Mouse (Mus musculus) layer of hippocampus, adult 2 months (tissue): ENCODE data around the gene Dusp7. TPM values are rescaled to one million over a fixed set of nuclear protein-coding genes. Genes with fewer than 3 reads are reported as not detected.

ENCODE experiments used
- DNase-seq, 2 experiments: peaks; one replicate each; pipeline ENCODE4 v3.0.0; 2022; ENCODE audit warnings: low spot score in 2 of 2
- H3K27ac ChIP-seq: fragments of 200-600 bp; 2 replicates; pipeline ENCODE4 v1.8.1; 2022
- H3K4me3 ChIP-seq: fragments of 200-600 bp; 2 replicates; pipeline ENCODE4 v1.8.1; 2022; ENCODE audit warnings: mild to moderate bottlenecking
- CTCF ChIP-seq: fragments of 200-600 bp; conservative IDR thresholded peaks from 2 replicates; pipeline ENCODE4 v1.8.1; 2022; ENCODE audit warnings: antibody characterized with exemption, mild to moderate bottlenecking, moderate library complexity
- total RNA-seq, 2 experiments: library from RNA; stranded (reverse); gene quantifications; 2 replicates each; pipeline ENCODE4 v1.2.3; 2021

Gene Dusp7
- total RNA-seq, 2 experiments from 2014 or later = 81.7 to 93.2 TPM

- TF ChIP-seq CTCF = no peak
- Histone ChIP-seq H3K27ac (no peak overlapping the region), H3K4me3 (no peak overlapping the region)
- DNase-seq = no peak
These were observed 27.7 kb upstream of the Dusp7 start for GRCm38 (mm10) chr9:106340501-106341312.

GRCm38 (mm10) chr9:106341313-106341686, 27.1 kb upstream of the Dusp7 start:
- TF ChIP-seq CTCF = no peak
- DNase-seq = no peak
- Histone ChIP-seq H3K4me3 (no peak overlapping the region), H3K27ac (no peak overlapping the region)

DNA sequence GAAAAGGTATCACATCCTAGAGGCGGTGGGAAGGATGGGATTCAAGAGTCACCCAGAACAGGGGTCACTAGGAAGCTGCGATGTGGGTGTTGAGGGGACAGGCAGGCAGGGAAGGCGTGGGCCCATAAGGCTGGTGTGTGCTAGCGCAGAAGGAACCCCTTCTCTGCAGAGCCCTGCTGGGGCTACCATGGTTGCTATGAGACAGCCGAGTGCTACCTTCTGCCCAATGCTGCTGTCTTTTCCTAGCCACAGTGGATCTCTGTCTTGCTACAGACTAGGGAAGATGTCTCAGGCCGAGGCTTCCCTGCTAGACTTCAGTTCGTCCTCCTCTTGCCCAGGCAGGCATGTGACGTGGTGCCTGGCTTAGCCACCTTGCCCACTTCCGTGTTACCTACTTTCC, 25.9 kb upstream of the Dusp7 start:
- peak overlapping the region; percentile 74 for H3K27ac ChIP-seq
- no peak overlapping the region for H3K4me3 ChIP-seq
- DNase-seq = peak in 1 of 2 experiments; percentile 38
- no peak for TF ChIP-seq CTCF

- Histone ChIP-seq H3K4me3 (no peak overlapping the region), H3K27ac (peak overlapping the region; percentile 43)
- no peak for TF ChIP-seq CTCF
- peak; percentile 42 for DNase-seq
These were observed 23.3 kb upstream of the Dusp7 start for GRCm38 (mm10) chr9:106345167-106345566.

DNA sequence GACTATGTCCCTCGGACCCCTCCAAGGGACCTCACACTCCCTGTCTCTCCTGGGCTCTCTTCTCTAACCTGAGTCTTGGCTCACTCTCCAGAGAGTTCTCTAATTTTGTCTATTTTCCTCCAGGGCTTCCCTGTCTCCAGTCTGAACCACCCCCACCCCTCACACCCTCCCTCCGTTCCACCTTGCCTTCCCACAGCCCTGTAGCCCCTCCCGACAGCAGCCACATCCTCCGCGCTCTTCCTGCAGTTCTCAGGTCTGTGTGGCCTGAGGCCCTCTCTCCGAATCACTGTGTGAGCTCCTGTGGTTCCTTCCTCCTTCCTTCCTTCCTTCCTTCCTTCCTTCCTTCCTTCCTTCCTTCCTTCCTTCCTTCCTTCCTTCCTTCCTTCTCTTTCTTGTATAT, 22.8 kb upstream of the Dusp7 start:
- TF ChIP-seq CTCF = no peak
- Histone ChIP-seq H3K27ac (peak overlapping the region; percentile 43; the same call in 1 of the 2 replicates), H3K4me3 (no peak overlapping the region)
- DNase-seq = no peak

DNA sequence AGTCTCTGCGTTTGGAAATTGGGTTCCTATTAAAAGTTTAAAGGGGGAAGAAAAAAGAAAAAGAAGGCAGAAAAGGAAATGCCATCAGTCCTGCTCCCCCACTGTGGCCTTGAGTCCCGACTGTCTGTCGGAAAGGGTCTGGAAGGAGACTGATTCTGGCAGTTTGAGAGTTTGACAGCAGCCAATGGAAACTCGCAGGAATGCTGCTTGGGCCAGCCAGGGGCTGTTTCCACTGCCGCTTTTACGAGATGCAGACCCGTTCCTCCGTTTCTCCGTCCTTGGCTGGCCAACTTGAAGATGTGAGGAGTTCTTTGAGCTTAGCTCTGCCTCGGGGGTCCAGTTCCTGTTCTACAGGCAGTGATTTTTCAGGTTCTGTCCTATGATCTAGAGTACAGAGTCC, 20.2 kb upstream of the Dusp7 start:
- no peak overlapping the region for H3K27ac ChIP-seq
- no peak for TF ChIP-seq CTCF
- H3K4me3 ChIP-seq = no peak overlapping the region
- no peak for DNase-seq

DNA sequence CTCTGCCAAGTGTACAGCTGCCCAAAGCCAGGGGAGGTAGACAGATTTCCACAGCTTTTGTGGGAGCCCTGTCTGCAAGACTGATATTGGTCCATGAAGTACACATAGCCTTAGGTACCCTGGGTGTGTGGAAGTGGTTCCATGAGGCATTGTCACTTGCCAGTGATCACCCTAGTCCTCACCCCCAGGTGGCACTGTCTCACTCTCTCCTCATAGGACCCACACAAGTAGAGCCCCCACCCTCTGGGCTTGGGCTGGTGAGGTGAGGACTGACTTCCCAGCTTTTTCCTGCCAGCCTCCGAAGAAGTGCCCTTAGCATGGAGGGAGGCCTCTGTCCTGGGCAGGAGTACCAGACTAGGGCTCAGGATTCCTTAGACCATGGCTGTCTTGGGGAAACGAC, 19.4 kb upstream of the Dusp7 start:
- Histone ChIP-seq H3K27ac (no peak overlapping the region), H3K4me3 (no peak overlapping the region)
- DNase-seq = peak in 1 of 2 experiments; percentile 57
- peak; percentile 76 for TF ChIP-seq CTCF

GRCm38 (mm10) chr9:106351178-106351577, 17.3 kb upstream of the Dusp7 start:
- TF ChIP-seq CTCF = peak; percentile 54
- DNase-seq = no peak
- Histone ChIP-seq H3K4me3 (no peak overlapping the region), H3K27ac (no peak overlapping the region)

DNA sequence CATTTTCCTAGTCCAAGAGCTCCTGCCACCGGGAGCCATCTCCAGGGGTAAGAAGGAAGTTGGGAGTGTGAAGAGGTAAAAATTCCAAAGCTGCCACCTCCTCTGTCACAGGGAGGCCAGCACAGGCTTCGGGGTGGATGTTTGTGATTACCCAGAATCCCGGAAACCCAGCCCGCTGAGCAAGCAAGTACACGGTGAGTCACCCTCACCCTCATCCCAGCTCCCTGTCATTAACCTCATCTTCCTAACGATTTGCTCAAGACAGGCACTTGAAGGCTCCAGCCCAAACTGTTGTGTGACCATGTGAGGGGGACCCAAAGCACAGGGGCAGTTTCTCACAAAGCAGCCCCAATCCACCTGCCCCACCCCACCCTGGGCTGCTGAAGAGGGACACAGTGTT, 14.7 kb upstream of the Dusp7 start:
- no peak overlapping the region for H3K27ac ChIP-seq
- TF ChIP-seq CTCF = no peak

GRCm38 (mm10) chr9:106354810-106355209, 13.6 kb upstream of the Dusp7 start:
- DNase-seq = no peak
- Histone ChIP-seq H3K27ac (no peak overlapping the region), H3K4me3 (no peak overlapping the region)
- no peak for TF ChIP-seq CTCF

More for the DNA sequence above, 14.7 kb upstream of the Dusp7 start:
- DNase-seq = no peak
- H3K4me3 ChIP-seq = no peak overlapping the region

GRCm38 (mm10) chr9:106355217-106355974, 13.0 kb upstream of the Dusp7 start:
- no peak for TF ChIP-seq CTCF
- DNase-seq = no peak
- H3K4me3 ChIP-seq = no peak overlapping the region

GRCm38 (mm10) chr9:106355975-106356286, 12.5 kb upstream of the Dusp7 start:
- DNase-seq = no peak
- no peak for TF ChIP-seq CTCF
- Histone ChIP-seq H3K27ac (no peak overlapping the region), H3K4me3 (no peak overlapping the region)

More at GRCm38 (mm10) chr9:106355217-106355974, 13.0 kb upstream of the Dusp7 start:
- H3K27ac ChIP-seq = no peak overlapping the region

DNA sequence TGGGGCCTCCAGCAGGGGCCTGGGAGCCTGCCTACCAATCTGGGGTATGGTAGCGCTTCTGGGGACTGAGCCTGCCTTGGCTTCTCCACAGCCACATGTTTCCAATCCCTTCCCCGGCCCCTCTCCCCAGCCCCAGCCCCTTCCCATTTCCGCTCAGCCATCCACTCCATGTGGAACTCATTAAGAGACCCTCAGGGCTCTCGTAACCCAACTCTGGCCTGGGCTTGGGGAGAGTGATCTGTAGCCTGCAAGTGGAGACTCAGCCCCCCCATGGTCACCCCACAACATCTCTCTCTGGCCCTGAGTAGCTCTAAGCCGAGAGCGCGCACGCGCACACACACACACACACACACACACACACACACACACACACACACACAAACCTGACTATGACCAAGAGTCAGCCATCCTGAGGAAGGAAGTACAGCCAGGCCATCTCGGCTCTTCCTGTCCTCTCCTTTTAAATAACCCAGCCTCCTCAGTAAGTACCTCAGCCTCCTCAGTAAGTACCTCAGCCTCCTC, 12.0 kb upstream of the Dusp7 start:
- Histone ChIP-seq H3K27ac (no peak overlapping the region), H3K4me3 (no peak overlapping the region)
- no peak for TF ChIP-seq CTCF
- DNase-seq = no peak
